Mouse (Mus musculus) intestine, embryonic 16.5 days (tissue): ENCODE results near the gene Rsc1a1. TPM values are rescaled to one million over a fixed set of nuclear protein-coding genes. Genes with fewer than 3 reads are reported as not detected.
A peak's percentile ranks its signal among the peaks of the same experiment; 100 is the strongest.

Source experiments
- ATAC-seq: fragments of 200-750 bp; cut with Nextera tagmentation; 2 replicates; pipeline ENCODE4 v1.8.0; 2017; ENCODE audit warnings: moderate TSS enrichment, moderate library complexity
- H3K27ac ChIP-seq: fragments of 300-500 bp; sonication (generic); 2 replicates; pipeline ENCODE4 v1.5.1; 2014; ENCODE audit warnings: mild to moderate bottlenecking, low read length
- H3K27me3 ChIP-seq: fragments of 300-500 bp; sonication (generic); replicated peaks from 2 replicates; pipeline ENCODE4 v1.6.1; 2014; ENCODE audit warnings: low read length, control low read depth, mixed read lengths; ENCODE audit not compliant: control insufficient read depth, insufficient read depth
- H3K36me3 ChIP-seq: fragments of 300-500 bp; sonication (generic); 2 replicates; pipeline ENCODE4 v1.6.1; 2014; ENCODE audit warnings: low read length, control low read depth; ENCODE audit not compliant: control insufficient read depth, insufficient read depth
- H3K4me1 ChIP-seq: fragments of 300-500 bp; sonication (generic); 2 replicates; pipeline ENCODE4 v1.6.1; 2014; ENCODE audit warnings: low read length, control low read depth, mixed read lengths; ENCODE audit not compliant: control insufficient read depth, insufficient read depth
- H3K4me2 ChIP-seq: fragments of 300-500 bp; sonication (generic); 2 replicates; pipeline ENCODE4 v1.6.1; 2014; ENCODE audit warnings: low read depth, low read length, control low read depth
- H3K4me3 ChIP-seq: fragments of 300-500 bp; sonication (generic); 2 replicates; pipeline ENCODE4 v1.5.1; 2014; ENCODE audit warnings: mild to moderate bottlenecking, low read length
- H3K9ac ChIP-seq: fragments of 300-500 bp; sonication (generic); 2 replicates; pipeline ENCODE4 v1.6.1; 2014; ENCODE audit warnings: low read depth, low read length
- H3K9me3 ChIP-seq: fragments of 300-500 bp; sonication (generic); 2 replicates; pipeline ENCODE4 v1.6.1; 2016; ENCODE audit warnings: low read length, control low read depth; ENCODE audit not compliant: control insufficient read depth
- WGBS: fragments of 180-500 bp; shearing (Covaris S2); extraction: QIAGEN DNeasy Blood & Tissue Kit; methylation state at CpG from one replicate; pipeline ENCODE4 v1.1.7; 2014; 5-methylcytosine and 5-hydroxymethylcytosine counted together
- polyA plus RNA-seq: library from polyadenylated mRNA; unstranded; fragments of >200 nt; fragmentation: Nextera tagmentation; extraction: Ambion mirVana; gene quantifications from 2 replicates; pipeline ENCODE4 v1.2.1, GENCODE M21; 2015

The Rsc1a1 gene
- polyA plus RNA-seq, 1 experiment from 2014 or later = not detected

DNA sequence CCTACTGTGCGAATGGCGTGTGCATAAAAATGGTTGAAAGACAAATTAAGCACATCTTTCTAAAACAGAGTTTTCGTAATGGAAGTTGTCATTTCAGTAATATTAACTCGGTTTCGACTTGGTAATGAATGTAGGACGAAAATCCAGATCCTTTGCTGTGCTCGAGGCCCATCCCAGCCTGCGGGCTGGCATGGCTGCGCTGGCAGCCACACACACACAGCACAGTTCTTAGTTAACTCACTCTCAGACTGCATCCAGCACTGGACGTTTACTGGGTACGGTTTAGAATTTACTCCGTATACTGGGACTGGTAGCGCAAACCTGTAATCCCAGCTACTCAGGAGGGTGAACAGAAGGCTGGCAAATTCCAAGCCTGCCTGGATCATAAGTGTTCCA is 38.3 kb upstream of the Rsc1a1 start:
- H3K27me3 ChIP-seq = no peaks in the 10 kb centered on the region
- peak overlapping the region; percentile 94 for H3K4me3 ChIP-seq
- peak overlapping the region; percentile 98 for H3K9ac ChIP-seq
- peaks cover 30% of the 10 kb centered on the region for H3K4me1 ChIP-seq
- 8% methylated on average over 13 of the region's 13 CpGs for WGBS
- ATAC-seq = peak; percentile 31; the same call in 1 of the 2 replicates
- no peak overlapping the region for H3K27ac ChIP-seq
- H3K9me3 ChIP-seq = no peaks in the 10 kb centered on the region
- no peaks in the 10 kb centered on the region for H3K36me3 ChIP-seq
- peak overlapping the region; percentile 48 for H3K4me2 ChIP-seq

DNA sequence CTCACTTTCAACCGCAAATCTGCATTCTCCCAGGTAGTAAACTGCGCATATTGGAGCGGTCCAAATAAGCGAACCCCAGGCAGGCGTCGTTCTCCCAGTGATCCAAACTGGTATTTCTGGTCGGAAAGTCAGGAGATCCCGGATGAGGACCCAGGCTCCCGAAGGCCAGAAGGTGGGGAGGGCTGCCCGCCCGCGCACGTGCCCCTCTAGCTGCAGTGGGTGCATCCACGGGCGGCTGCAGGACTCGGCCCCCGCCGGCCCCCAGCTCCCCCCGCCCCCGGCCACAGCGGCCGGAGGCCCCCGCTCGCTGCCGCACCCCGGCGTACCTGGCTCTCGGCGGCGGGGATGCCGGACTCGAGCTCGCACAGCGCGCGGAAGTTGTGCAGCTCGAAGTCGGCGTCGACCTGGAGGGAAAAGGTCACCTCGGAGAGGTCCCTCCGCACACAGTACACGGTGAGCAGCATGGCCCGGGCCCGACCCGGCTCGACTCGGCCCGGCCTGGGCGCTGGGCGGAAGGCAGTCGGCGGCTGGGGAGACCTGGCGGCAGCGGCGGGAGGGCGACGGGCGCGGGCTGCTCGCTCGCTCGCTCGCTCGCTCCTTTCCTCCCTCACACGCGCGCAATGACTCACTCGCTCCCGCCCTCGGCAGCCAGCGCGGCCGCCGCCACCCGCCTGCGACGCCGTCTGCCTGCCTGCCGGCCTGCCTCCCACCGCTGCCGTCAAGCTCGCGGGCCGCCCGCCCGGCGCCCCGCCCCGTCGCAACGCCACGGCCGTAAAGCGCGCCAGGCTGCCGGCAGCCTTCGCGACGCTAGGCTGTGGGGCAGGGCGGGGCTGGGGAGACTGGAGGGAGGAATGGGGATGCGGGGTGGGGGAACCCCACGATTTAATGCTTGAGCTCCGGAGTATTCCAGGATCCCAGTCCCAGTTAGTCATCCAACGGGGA is 37.6 kb upstream of the Rsc1a1 start, which contains the start of gene Ddi2:
Gene Ddi2 (minus strand): TSS at position 689 of the 942 bp plus-strand sequence.
- WGBS = under 1% methylated on average over 85 of the region's 105 CpGs
- H3K27ac ChIP-seq = peak within 1 kb of the TSS; percentile 96
- H3K4me3 ChIP-seq = peak within 1 kb of the TSS; percentile 94
- no peaks in the 10 kb centered on the region for H3K27me3 ChIP-seq
- ATAC-seq = peak; percentile 86
- H3K9me3 ChIP-seq = no peaks in the 10 kb centered on the region
- peak within 1 kb of the TSS; percentile 98 for H3K9ac ChIP-seq
- H3K4me1 ChIP-seq = peaks cover 27% of the 10 kb centered on the region
- no peaks in the 10 kb centered on the region for H3K36me3 ChIP-seq
- H3K4me2 ChIP-seq = peak within 1 kb of the TSS; percentile 48

DNA sequence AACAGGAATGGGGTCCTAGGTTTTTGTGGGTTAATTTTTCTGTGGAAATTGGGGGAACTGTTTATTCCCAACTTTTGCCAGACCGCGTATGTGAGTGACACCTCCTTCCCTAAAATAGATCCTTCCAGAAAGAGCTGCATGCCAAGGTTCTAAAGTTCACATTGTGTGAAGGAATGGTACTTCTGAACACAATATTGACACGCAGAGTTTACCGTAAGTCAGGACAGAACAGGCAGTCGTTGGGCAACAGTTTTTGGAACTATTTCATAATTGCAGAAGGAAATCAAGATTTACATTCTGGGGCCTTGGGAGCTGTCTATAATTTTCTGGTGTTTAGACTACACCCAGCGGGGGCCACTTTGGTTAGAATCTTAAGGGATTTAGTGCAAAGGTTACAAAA is 36.6 kb upstream of the Rsc1a1 start:
- Histone ChIP-seq H3K4me2 (peak overlapping the region; percentile 48), H3K27ac (peak overlapping the region; percentile 29; the same call in 1 of the 2 replicates), H3K36me3 (no peaks in the 10 kb centered on the region), H3K4me3 (peak overlapping the region; percentile 94), H3K9me3 (no peaks in the 10 kb centered on the region), H3K9ac (peak overlapping the region; percentile 98), H3K27me3 (no peaks in the 10 kb centered on the region), H3K4me1 (peaks cover 26% of the 10 kb centered on the region)
- 41% methylated on average over 6 of the region's 6 CpGs for WGBS
- ATAC-seq = no peak

DNA sequence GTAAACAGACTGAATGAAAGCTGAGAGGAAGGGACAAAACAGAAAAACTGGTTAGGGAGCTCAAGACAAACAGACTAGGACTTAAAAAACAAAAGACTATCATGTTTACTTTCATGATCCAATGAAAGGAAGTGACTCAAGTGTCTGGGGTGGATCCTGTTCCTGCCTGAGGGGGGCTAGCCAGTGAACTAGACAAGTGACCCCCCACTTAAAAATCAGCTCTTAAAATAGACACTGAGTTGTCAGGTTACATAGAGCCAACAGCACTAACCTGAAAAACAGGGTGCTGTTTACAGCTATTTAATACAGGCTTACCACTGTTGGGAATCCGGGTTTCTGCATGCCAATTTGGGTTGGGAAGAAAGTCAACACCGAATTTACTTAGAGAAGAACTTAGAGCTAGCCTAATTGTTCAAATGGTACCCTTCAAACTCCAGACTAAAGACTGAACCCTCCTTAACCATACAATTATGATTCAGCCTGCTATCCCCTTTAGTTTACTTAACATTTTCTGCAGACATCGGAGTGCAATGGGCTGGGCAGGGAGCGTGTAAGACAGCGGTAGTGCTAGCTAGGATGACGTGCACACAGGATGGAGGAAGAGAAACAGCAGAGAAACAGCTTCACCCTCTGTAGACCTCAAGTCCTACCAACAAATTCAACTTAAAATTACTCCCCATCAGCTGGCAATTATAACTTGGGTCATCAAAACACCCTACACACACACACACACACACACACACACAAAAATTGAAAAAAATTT is 35.5 kb upstream of the Rsc1a1 start:
- ATAC-seq = no peak
- Histone ChIP-seq H3K4me1 (peaks cover 21% of the 10 kb centered on the region), H3K9ac (no peak overlapping the region), H3K4me2 (peak overlapping the region; percentile 48), H3K27me3 (no peaks in the 10 kb centered on the region), H3K36me3 (no peaks in the 10 kb centered on the region), H3K27ac (no peak overlapping the region; the same call in 1 of the 2 replicates), H3K9me3 (no peaks in the 10 kb centered on the region), H3K4me3 (peak overlapping the region; percentile 94)
- 42% methylated on average over 6 of the region's 6 CpGs for WGBS

DNA sequence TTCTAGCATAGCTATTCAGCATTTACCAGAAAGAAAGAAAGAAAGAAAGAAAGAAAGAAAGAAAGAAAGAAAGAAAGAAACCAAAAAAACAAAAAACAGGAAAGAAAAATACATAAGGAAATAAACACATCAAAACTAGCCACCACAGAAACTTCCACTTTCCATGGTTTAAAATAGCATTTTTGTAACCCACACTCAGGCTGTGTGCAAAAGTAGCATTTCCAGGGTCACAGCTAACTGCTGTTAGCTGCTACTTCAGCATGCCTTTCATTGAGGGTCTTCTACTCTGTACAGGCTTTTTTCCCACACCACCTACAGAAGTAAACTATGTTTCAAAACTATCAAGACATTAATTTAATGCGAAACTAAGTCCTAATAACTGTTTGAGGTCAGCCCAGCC is 33.9 kb upstream of the Rsc1a1 start:
- H3K9ac ChIP-seq = no peak overlapping the region
- WGBS = 97% methylated on average over 1 of the region's 1 CpGs
- no peaks in the 10 kb centered on the region for H3K27me3 ChIP-seq
- ATAC-seq = no peak
- no peak overlapping the region for H3K4me3 ChIP-seq
- H3K9me3 ChIP-seq = no peaks in the 10 kb centered on the region
- no peaks in the 10 kb centered on the region for H3K36me3 ChIP-seq
- no peak overlapping the region for H3K27ac ChIP-seq
- H3K4me2 ChIP-seq = no peak overlapping the region
- H3K4me1 ChIP-seq = peaks cover 25% of the 10 kb centered on the region

DNA sequence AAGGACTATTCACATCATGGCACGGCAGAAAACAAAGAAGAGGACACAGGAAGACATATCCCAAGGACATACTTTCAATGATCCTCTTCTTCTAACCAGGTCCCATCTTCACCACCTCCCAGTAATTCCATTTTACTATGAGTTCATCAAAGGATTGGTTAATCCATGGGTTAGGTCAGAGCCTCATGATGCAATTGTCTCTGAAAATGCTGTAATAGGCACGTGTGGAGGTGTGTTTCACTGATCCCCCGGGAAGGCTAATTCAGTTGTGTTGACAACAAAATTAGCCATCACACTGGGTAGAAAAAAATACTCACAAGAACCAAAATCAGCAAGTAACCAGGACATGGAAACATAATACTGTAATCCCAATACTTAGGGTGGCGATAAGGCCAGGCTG is 32.2 kb upstream of the Rsc1a1 start:
- Histone ChIP-seq H3K27ac (no peak overlapping the region), H3K4me2 (no peak overlapping the region), H3K36me3 (no peaks in the 10 kb centered on the region), H3K4me1 (peaks cover 23% of the 10 kb centered on the region), H3K9ac (no peak overlapping the region), H3K9me3 (no peaks in the 10 kb centered on the region), H3K4me3 (no peak overlapping the region), H3K27me3 (no peaks in the 10 kb centered on the region)
- no peak for ATAC-seq
- 85% methylated on average over 4 of the region's 4 CpGs for WGBS

DNA sequence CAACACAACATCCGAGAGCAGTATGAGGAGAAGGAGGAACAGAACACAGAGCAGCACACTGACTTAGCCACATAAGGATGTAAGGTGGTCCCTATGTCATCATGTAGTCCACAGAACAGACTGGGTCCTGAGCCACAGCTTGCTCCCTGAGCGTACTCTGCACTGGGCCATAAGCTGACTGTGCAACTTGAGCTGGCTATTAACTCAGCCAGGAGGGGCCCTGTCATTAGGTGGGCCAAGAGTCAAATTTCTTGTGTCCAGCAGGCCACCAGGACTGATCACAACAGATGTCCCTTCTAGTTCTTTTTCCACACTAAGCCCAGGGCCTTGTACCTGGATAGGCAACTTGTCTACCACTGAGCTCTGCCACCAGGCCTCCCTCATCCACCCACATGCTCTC is 29.6 kb upstream of the Rsc1a1 start:
- Histone ChIP-seq H3K4me2 (no peak overlapping the region), H3K4me3 (no peak overlapping the region), H3K9me3 (no peaks in the 10 kb centered on the region), H3K27me3 (no peaks in the 10 kb centered on the region), H3K36me3 (no peaks in the 10 kb centered on the region), H3K4me1 (peaks cover 15% of the 10 kb centered on the region), H3K27ac (no peak overlapping the region), H3K9ac (0 out of 2 replicates have a peak overlapping the region, but pooled peaks have one; percentile 9)
- ATAC-seq = peak; percentile 66
- 67% methylated on average over 2 of the region's 2 CpGs for WGBS

DNA sequence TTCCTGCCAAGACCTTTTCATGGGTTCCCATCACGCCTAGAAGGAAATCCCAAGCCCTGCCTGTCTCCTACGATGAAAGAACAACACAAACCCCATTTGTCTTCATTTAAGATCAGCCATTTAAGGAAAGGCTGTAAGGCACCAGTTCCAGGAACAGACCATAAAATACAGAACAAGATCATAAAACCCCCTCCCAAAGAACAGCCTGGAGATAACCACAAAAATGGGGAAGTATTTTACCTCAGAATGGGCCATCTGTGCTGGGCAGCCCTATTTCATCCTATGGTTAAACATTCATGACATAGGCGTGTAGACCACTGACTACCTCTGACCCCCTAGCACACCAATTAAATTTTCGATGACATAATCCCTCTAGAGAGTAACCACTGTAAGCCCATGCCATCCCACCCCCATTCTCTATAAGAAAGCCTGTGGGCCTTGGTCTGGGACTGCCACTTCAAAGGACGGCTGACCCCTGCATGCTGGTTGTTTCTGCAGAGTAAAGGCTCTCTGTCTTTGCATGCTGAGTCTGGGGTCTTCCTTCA is 28.3 kb upstream of the Rsc1a1 start:
- no peaks in the 10 kb centered on the region for H3K27me3 ChIP-seq
- no peak overlapping the region for H3K9ac ChIP-seq
- 56% methylated on average over 5 of the region's 5 CpGs for WGBS
- ATAC-seq = no peak
- no peak overlapping the region for H3K4me3 ChIP-seq
- no peak overlapping the region for H3K27ac ChIP-seq
- H3K4me2 ChIP-seq = no peak overlapping the region
- H3K9me3 ChIP-seq = no peaks in the 10 kb centered on the region
- peaks cover 11% of the 10 kb centered on the region for H3K4me1 ChIP-seq
- H3K36me3 ChIP-seq = no peaks in the 10 kb centered on the region

DNA sequence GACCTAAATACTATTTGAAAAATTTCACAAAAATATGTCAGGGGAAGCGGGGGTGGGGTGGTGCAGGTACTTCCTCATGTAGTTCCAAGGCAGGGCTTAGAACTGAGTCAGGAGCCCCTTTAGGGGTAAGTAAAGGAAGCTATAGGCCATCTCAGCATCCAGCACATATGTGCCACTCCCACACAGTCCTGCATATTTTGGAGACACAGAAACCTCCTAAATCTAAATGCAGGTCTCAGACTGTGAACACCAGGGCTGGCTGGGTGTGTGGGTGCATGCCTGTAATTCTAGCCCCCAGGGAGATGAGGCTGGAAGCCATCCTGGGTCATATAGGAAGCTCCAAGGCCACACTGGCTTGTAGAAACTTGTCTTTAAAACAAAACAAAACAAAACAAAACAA is 25.9 kb upstream of the Rsc1a1 start:
- H3K4me3 ChIP-seq = no peak overlapping the region
- no peak overlapping the region for H3K9ac ChIP-seq
- peaks cover 11% of the 10 kb centered on the region for H3K4me1 ChIP-seq
- H3K9me3 ChIP-seq = no peaks in the 10 kb centered on the region
- H3K27me3 ChIP-seq = no peaks in the 10 kb centered on the region
- ATAC-seq = no peak
- no peak overlapping the region for H3K4me2 ChIP-seq
- H3K36me3 ChIP-seq = peaks cover 16% of the 10 kb centered on the region
- WGBS = 95% methylated on average over 1 of the region's 1 CpGs
- no peak overlapping the region for H3K27ac ChIP-seq
